In the genomic region with DNA sequence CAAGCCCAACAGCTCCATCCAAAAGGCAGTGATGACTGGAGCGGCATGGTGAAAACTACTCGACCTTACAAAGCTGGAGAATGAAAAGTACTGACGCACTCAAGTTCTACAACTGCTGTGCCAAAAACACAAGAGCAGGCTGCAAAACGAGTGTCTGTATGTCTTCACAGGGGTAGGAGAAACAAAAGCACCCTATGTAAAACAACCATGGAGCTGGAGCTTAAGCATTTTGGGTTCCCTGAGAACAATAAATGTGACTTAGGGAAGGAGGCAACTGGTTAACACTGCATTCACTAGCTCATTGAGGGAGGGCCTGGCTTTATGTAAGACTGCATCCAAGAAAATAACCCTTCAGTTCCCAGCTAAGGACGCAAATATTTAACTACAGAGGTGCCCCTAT, we compare ENCODE assay signal across 9 mouse cellular contexts.
DNase-seq lines count a peak whose midpoint lies in the region; ATAC-seq and TF ChIP-seq lines count a peak whose summit lies in the region.
"Had no signal": no experiment of that assay in that cellular context is flagged by ENCODE, and none has a peak within 500 bp of the region (broad histone marks: within the 10 kb centered on the region; RNA-seq: fewer than 3 reads in every experiment).

No protein-coding gene starts in this region.

- no peak overlapping the region for H3ac ChIP-seq in myocyte (ENCODE audit: control insufficient read depth, insufficient read length)

- H3K27ac ChIP-seq in kidney, embryonic 15.5 days, result 0 out of 2 replicates have a peak overlapping the region, but pooled peaks have one; percentile 56
- no peak overlapping the region for H3K27ac ChIP-seq in embryonic facial prominence, embryonic 15.5 days (replicated peaks)
- H3K27ac ChIP-seq in intestine, embryonic 15.5 days, result 0 out of 2 replicates have a peak overlapping the region, but pooled peaks have one; percentile 17

- H3K4me1 ChIP-seq in kidney, embryonic 15.5 days, result peaks cover 34% of the 10 kb centered on the region
- peaks cover 13% of the 10 kb centered on the region; the same call in 1 of the 2 replicates for H3K4me1 ChIP-seq in embryonic facial prominence, embryonic 15.5 days
- peaks cover 14% of the 10 kb centered on the region; the same call in 1 of the 2 replicates for H3K4me1 ChIP-seq in intestine, embryonic 15.5 days (replicated peaks)

- no peaks in the 10 kb centered on the region for H3K36me3 ChIP-seq in kidney, embryonic 15.5 days
- H3K36me3 ChIP-seq in embryonic facial prominence, embryonic 15.5 days, result no peaks in the 10 kb centered on the region
- H3K36me3 ChIP-seq in intestine, embryonic 15.5 days, result no peaks in the 10 kb centered on the region
- H3K36me3 ChIP-seq in myocyte (ENCODE audit: control insufficient read depth, insufficient read depth), result no peaks in the 10 kb centered on the region

- no peaks in the 10 kb centered on the region for H3K27me3 ChIP-seq in kidney, embryonic 15.5 days
- H3K27me3 ChIP-seq in embryonic facial prominence, embryonic 15.5 days, result no peaks in the 10 kb centered on the region
- no peaks in the 10 kb centered on the region for H3K27me3 ChIP-seq in intestine, embryonic 15.5 days (replicated peaks)
- H3K27me3 ChIP-seq in myocyte (ENCODE audit: control insufficient read depth, insufficient read depth, insufficient read length), result no peaks in the 10 kb centered on the region

- H3K4me3 ChIP-seq in kidney, embryonic 15.5 days (replicated peaks), result peak overlapping the region; percentile 41
- peak overlapping the region; percentile 27 for H3K4me3 ChIP-seq in embryonic facial prominence, embryonic 15.5 days (replicated peaks)
- H3K4me3 ChIP-seq in intestine, embryonic 15.5 days (replicated peaks), result peak overlapping the region; percentile 31
- H3K4me3 ChIP-seq in myocyte, result peak overlapping the region; percentile 37

- H3K4me2 ChIP-seq in kidney, embryonic 15.5 days, result peak overlapping the region; percentile 68
- H3K4me2 ChIP-seq in embryonic facial prominence, embryonic 15.5 days (replicated peaks), result peak overlapping the region; percentile 40
- H3K4me2 ChIP-seq in intestine, embryonic 15.5 days (replicated peaks), result peak overlapping the region; percentile 51
- peak overlapping the region; percentile 92 for H3K4me2 ChIP-seq in myocyte (ENCODE audit: low read depth)

- 27% methylated on average over 5 of the region's 5 CpGs for WGBS in kidney, embryonic 15.5 days
- 38% methylated on average over 5 of the region's 5 CpGs for WGBS in embryonic facial prominence, embryonic 15.5 days
- WGBS in intestine, embryonic 15.5 days, result 7% methylated on average over 5 of the region's 5 CpGs

- H3K9ac ChIP-seq in kidney, embryonic 15.5 days, result peak overlapping the region; percentile 36
- no peak overlapping the region for H3K9ac ChIP-seq in embryonic facial prominence, embryonic 15.5 days
- peak overlapping the region; percentile 1 for H3K9ac ChIP-seq in intestine, embryonic 15.5 days

- ATAC-seq in kidney, embryonic 15.5 days (replicated peaks; ENCODE audit: low FRiP score), result no peak
- no peak for ATAC-seq in embryonic facial prominence, embryonic 15.5 days (ENCODE audit: insufficient number of reproducible peaks, low FRiP score, low TSS enrichment, low read depth)
- no peak for ATAC-seq in intestine, embryonic 15.5 days
- ATAC-seq in cerebellum, adult (ENCODE audit: insufficient number of reproducible peaks, low FRiP score, low TSS enrichment), result no peak

- H3K9me3 ChIP-seq in kidney, embryonic 15.5 days (replicated peaks), result no peaks in the 10 kb centered on the region
- no peaks in the 10 kb centered on the region for H3K9me3 ChIP-seq in embryonic facial prominence, embryonic 15.5 days (replicated peaks)
- no peaks in the 10 kb centered on the region for H3K9me3 ChIP-seq in intestine, embryonic 15.5 days

- peaks cover 63% of the 10 kb centered on the region for H3K79me2 ChIP-seq in myocyte (ENCODE audit: control insufficient read depth, insufficient read depth)

- no peak for DNase-seq in kidney, postnatal 10 days
- DNase-seq in spleen, postnatal 4 days (ENCODE audit: low spot score in 2 of 2), result no peak
- DNase-seq in left cerebral cortex, adult 9 months (ENCODE audit: low spot score in 2 of 2), result no peak
- DNase-seq: kidney, postnatal 14 days had no signal

- no peak for TF ChIP-seq POLR2A in myocyte (IDR thresholded peaks at IDR 0.05; ENCODE audit: insufficient read length, low read depth)

TF ChIP-seq in myocyte, 11 proteins besides CTCF, POLR2A, EP300 and RAD21:
- no peak for TF ChIP-seq POLR2AphosphoS2 (IDR thresholded peaks at IDR 0.05; ENCODE audit: insufficient read length, low read depth)
- TF ChIP-seq MYOG (IDR thresholded peaks at IDR 0.05; ENCODE audit: control insufficient read depth in 1 of 3, insufficient read depth in 1 of 3, insufficient read length in 2 of 3, low read depth in 2 of 3), result no peak
- no peak for TF ChIP-seq USF1 (IDR thresholded peaks at IDR 0.05; ENCODE audit: low read depth)
- TF ChIP-seq CEBPB (IDR thresholded peaks at IDR 0.05; ENCODE audit: insufficient read depth, poor library complexity, severe bottlenecking), result no peak
- TF ChIP-seq E2F4 (IDR thresholded peaks at IDR 0.05; ENCODE audit: insufficient read depth), result no peak
TF ChIP-seq in myocyte: peak in this region for 0.

Comparison
In these comparisons a context has a peak if more than half of its experiments do, and no peak if none do; other contexts are left out.
1. H3K4me2 ChIP-seq: peak in every context shown above with its lines; median percentile 92 in myocyte; 68 in kidney, embryonic 15.5 days; 51 in intestine, embryonic 15.5 days; 40 in embryonic facial prominence, embryonic 15.5 days.